Mouse (Mus musculus) liver (tissue): ENCODE measurements around the gene Efcab5.
"Not testable (repeated sequence)": the region's sequence is repeated elsewhere in the genome, so short reads cannot be mapped to it uniquely, and the experiment has no call there.

Experiments used
- DNase-seq: peaks from one replicate; pipeline ENCODE4 v3.0.0-alpha.2; 2020; ENCODE audit warnings: mixed read lengths

Efcab5 gene

GRCm38 (mm10) chr11:77094136-77094535 is 94.6 kb downstream of the Efcab5 start:
- DNase-seq, result no peak

DNA sequence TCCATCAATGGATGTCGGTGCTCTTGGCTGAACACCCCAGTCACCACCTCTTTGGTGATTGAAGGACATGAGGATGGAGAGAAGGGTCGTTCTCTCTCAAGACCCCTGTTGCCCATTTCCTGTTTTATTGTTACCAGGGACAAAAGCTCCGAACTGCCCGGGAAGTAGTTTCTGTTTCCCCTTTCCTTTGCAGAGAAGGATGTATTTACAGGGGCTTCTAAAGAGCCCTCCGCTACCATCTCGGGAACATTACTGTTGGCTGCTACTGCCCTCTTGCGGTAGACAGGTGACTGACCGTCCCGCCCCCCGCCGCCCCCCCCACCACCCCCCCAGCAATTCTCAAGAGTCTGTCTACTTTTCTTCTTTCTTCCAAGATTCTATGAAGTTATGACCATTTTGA is 95.6 kb downstream of the Efcab5 start:
- peak; percentile 36 for DNase-seq

DNA sequence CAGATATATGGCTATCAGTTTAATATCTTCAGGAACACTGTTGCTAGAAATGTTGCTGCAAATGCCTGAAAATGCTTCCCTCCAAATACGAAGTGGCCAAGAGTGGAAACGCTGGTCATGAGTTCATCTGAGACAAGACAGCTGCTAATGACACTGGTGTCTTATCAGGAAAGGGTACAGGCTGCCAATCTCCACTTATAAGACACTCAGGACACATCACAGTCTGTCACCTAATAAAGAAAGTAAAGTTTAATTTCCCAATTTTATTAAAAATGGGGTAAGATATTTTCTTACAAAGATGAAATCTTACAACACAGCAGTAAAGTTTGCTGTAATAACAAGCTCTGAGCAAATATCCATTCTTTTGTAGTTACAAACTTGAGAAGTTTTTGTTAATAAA is 99.6 kb downstream of the Efcab5 start:
- DNase-seq, result no peak

GRCm38 (mm10) chr11:77087004-77087403 is 101.8 kb downstream of the Efcab5 start:
- DNase-seq, result no peak

DNA sequence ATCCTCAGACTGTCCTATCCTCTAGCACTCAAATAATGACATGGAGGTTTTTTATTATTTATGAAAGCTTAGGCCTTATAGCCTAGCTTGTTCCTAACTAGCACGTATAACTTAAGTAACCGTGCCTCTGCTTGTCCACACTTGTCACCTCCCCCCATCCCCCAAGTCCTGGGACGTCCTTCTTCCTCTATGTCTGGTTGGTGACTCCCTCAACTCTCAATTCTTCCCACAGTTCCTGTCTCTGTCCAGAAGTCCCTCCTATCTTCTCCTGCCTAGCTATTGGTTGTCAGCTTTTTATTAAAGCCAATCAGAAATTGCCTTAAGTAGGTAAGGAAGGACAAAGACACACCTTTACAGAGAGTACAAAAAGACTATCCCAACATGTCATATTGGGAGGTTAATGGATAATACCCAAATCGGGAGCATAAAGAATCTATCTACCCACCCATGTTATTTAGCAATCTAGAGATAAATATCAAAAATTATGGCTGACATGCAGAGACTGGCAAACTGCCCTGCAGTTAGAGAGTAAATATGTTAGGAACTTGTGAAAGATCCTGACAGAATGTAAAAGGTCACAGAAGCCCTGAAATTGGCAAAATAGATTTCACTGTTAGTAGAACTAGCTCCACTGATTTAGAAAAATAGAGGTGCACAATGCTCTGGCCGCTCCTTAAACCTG is 104.6 kb downstream of the Efcab5 start:
- no peak for DNase-seq

DNA sequence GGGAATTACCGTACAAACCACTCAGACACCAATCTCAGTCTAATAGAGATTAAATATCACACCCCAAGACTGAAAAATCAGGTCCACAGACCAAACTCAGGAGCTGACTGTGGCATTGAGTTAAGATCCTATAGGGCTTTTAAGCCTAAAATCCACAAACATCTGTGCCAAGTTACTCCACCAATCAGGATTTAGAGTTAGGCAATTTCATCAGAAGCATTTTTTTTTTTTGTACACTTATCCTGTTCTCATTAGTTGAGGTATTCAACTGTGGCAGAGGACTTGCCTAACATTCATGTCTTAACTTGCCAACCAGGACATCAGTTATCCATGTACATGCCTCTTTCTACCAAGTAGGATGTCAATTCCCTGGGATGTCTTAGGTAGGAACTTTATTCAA is 109.4 kb downstream of the Efcab5 start:
- DNase-seq, result no peak

- peak; percentile 91 for DNase-seq
Measured at GRCm38 (mm10) chr11:77078273-77079134, 110.3 kb downstream of the Efcab5 start, which contains the start of gene Nsrp1. Gene Nsrp1, minus strand, starts transcription at chr11:77078435.

- DNase-seq, result peak; percentile 22
Measured at GRCm38 (mm10) chr11:77077792-77078191, 111.0 kb downstream of the Efcab5 start.

DNA sequence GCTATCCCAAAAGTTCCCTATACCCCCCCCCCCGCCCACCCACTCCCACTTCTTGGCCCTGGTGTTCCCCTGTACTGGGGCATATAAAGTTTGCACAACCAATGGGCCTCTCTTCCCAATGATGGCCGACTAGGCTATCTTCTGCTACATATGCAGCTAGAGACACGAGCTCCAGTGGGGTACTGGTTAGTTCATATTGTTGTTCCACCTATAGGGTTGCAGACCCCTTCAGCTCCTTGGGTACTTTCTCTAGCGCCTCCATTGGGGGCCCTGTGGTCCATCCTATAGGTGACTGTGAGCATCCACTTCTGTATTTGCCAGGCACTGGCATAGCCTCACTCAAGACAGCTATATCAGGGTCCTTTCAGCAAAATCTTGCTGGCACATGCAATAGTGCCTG is 111.4 kb downstream of the Efcab5 start:
- not testable (repeated sequence) for DNase-seq

DNA sequence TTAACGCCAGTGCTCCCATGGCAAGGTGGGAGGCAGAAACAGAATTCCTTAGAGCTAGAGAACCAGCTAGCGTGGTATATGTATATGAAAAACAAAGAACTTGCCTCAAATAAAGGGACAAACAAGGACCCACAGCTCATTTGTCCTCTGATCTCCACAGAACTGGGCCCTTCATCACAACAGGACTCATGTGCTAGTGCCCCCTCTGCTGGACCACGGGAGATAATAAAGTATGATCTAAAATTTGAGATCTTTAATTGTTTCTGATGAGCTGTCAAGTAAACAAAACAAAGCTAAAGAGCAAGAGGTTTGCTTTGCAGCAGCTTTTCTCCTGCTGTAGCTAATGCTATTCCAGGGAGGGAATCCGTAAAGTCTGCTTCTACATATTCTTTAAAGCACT is 118.0 kb downstream of the Efcab5 start:
- DNase-seq, result no peak

GRCm38 (mm10) chr11:77068825-77069224 is 119.9 kb downstream of the Efcab5 start:
- no peak for DNase-seq

- no peak for DNase-seq
Measured at GRCm38 (mm10) chr11:77063406-77063805, 125.4 kb downstream of the Efcab5 start.

- no peak for DNase-seq
Measured at GRCm38 (mm10) chr11:77061951-77062350, 126.8 kb downstream of the Efcab5 start.

GRCm38 (mm10) chr11:77042816-77043215 is 146.0 kb downstream of the Efcab5 start:
- no peak for DNase-seq

- no peak for DNase-seq
Measured at GRCm38 (mm10) chr11:77041891-77042290, 146.9 kb downstream of the Efcab5 start.
